Mouse (Mus musculus) liver, embryonic 14.5 days (tissue): ENCODE data around the gene Ankrd10.

Experiments used
- CTCF ChIP-seq: IDR thresholded peaks from 2 replicates; pipeline ENCODE4 v1.5.1; 2016; ENCODE audit warnings: antibody characterized with exemption, low read depth, control low read depth
- EP300 ChIP-seq: IDR thresholded peaks from 2 replicates; pipeline ENCODE4 v1.6.1; 2016; ENCODE audit warnings: antibody characterized with exemption, low read depth

DNA sequence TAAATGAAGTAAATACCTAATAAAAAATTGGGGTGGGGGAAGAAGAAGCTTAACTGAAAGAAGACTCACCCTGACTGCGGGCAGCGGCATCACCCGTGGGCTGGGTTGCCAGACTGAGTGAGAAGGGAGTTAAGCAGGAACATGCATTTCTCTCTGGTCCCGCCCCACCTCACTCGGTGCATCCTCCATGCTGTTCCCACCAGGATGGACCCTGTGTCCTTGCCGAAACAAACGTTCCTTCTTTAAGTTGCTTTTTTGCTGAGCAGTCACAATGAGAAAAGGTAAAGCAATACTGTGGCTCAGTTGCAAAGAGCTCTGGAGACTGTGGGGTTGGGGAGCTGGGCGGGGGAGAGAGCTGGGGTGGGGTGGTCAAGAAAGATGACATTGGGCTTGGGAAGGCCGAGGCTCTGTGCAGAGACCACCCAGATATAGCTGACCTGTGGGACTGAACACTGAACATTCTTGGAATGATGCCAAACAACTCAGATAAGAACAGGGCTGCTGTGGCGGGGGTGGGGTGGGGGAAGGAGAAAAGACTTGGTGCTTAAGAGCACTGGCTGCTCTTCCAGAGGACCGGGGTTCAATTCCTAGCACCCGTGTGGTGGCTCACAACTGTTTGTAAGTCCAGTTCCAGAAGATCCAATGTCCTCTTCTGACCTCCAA, 42.2 kb downstream of the Ankrd10 start:
- TF ChIP-seq CTCF: no peak
- TF ChIP-seq EP300: no peak
